Mouse (Mus musculus): ENCODE results near the gene Slc17a6.

The Slc17a6 gene

DNA sequence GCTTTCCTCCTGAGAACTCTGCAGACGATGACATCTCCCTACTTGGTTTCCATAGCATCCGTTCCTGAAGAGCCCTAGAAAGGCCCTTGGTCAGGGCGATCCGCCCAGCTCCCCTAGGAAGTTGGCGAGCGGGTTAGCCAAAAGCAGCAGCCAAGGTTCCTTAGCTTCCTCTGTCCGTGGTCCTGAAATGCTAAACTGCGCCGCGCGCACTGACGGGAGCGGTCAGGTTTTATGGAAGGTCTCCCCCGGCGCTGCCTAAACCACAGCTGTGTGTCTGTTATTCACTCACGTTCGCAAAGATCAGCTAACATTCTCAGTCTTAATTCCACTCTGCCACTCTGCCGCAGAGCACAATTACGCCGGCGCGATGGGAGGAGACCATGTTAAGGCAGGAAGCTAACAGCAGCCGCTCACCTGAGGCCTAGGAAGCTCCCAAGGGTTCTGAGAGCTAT is at the start of gene Slc17a6:
Gene Slc17a6 (plus strand): TSS at position 313 of the 452 bp plus-strand sequence.
- in situ Hi-C loops (cut with MboI, MseI): loop anchor here (5.0 kb wide), 1 partner anchor 356 kb away; no protein-coding TSS in a partner anchor

DNA sequence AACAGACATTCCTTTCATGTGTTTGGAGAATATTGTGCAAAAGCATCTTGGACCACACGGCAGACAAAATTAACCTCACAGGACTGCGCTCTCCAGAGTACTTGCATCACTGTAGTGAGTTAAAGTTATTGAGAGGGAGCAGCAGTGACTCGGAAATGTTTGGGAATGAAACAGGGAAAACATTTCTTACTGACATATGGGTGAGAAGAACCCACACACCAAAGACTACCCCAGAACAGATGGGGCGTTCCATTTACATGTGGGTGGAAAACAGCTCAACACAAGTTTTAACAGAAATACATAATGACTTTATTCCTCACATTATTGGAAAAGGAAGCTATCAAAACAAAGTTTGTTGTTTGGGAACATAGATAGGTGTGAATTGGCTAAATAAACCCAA is 21.8 kb upstream of the Slc17a6 start:
- in situ Hi-C loops (cut with MboI, MseI): no loop called here

DNA sequence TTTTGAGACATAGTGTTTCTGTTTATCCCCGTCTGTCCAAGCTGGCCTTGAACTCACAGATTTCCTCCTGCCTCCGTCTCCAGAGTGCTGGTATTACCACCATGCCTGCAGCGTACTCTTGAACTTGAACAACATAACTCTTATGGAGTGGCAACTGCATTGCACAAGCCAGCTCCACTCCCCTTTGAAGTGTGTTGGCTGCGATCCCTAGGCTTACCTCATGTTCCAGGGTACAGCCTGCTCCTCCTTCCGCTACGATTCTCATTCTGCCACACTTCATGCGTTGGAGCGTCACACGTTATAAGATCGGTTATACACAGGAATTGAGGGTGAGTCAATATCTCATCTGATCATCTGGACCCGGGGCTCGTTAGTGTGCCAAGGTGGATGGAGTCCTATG is 18.1 kb upstream of the Slc17a6 start:
- in situ Hi-C loops (cut with MboI, MseI): no loop called here

DNA sequence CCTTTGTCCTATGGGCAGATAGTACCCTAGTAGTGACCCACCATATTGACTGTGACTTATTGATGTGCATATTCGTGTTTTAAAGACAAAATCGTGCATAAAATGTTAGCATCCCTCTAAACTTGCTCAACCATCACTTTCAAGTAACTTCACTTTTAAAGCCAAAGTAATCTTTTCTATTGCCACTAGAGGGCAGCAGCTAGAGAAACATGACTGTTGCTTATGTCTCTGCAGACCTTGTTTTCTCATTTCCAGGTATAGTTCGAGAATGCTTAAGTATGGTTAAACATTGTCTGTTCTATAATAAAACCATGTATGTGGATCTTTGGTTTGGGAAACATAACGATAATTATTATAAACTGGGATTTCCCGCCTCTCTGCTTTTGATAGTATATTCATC is 7.4 kb upstream of the Slc17a6 start:
- in situ Hi-C loops (cut with MboI, MseI): no loop called here

DNA sequence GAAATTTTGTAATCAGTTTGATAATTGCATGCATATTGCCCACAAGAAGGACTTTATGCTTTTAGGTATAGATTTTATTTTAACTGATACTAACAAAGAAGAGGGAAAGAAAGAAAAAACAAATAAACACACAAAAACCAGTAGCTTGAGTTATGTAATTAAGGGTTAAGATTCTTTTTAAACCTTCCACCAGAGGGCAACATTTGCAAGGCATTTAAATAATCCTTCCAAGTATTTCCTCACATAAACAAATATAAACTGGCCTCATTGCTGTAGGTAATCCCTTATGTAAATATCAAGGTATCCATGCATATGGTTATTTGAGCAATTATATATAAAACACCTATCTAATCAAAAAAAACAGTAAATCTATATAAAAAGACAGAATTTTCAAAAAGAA is 3.9 kb upstream of the Slc17a6 start:
- in situ Hi-C loops (cut with MboI, MseI): no loop called here

DNA sequence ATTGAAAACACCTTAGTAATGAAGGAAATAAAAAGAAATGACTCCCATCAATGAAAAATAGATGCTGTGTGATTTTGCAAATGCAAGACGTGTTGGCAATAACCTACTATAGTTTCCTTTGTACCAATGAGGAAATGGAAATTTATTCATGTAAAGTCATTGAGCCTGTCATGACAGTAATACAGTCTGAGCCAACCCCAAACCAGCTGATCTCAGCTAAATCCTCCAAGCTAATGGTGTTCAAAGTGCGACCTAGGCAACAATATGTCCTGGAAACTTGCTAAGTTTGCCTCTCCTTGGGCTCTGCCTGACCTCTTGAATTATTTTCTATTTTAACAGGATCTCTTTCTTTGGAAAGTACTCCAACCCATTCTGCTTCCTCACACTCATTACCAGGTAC is 3.4 kb upstream of the Slc17a6 start:
- in situ Hi-C loops (cut with MboI, MseI): no loop called here

DNA sequence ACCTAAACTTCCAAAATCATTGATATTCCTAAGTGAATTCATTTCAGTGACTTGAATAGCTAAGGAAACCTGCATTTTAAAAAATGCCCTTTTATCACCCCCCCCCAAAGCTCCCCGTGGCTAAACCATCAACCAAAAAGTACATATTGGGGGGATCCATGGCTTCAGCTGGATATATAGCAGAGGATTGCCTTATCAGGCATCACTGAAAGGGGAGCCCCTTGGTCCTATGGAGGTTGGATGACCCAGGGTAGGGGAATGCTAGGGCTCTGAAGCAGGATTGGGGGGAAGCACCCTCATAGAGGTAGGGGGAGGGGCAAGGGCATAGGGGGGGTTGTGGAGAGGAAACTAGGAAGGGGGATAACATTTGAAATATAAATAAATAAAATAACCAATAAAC is 1.8 kb upstream of the Slc17a6 start:
- in situ Hi-C loops (cut with MboI, MseI): loop anchor here (5.0 kb wide), 1 partner anchor 357 kb away; no protein-coding TSS in a partner anchor

DNA sequence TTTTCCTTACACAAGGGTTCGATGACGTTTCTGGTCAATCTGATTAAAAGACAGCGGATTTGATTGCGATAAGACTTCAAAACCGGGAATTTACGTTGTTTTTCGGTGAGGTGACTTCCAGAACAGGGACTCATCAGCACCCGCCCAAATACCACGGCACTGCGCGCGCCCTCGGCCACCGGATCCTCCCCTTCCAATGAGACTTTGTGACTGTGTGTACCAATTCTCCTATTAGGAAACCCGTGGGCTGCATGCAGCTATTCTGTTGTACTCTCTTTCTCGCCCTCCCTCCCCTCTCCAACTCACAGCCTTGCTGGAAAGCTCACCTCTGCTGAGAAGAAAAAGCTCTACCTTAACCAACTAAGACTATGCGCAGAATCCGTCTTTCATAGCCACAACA is 390 bp downstream of the Slc17a6 start:
- in situ Hi-C loops (cut with MboI, MseI): loop anchor here (5.0 kb wide), 1 partner anchor 355 kb away; no protein-coding TSS in a partner anchor

DNA sequence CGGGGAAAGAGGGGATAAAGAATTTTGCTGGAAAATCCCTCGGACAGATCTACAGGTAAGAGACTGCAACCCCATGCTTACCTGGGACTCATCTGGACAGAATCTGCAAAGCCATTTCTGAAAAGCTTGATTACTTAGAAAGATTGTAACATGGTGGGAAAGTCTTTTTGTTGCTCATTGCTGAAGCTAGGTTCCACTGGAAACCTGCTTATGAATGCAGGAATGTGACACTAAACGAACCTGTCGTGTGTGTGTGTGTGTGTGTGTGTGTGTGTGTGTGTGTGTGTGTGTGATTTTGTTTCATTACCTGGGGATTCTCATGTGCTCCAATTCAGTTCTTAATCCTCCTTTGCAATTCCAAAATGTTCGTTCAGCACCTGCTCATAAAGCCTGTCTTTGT is 860 bp downstream of the Slc17a6 start:
- in situ Hi-C loops (cut with MboI, MseI): loop anchor here (5.0 kb wide), 1 partner anchor 355 kb away; no protein-coding TSS in a partner anchor

DNA sequence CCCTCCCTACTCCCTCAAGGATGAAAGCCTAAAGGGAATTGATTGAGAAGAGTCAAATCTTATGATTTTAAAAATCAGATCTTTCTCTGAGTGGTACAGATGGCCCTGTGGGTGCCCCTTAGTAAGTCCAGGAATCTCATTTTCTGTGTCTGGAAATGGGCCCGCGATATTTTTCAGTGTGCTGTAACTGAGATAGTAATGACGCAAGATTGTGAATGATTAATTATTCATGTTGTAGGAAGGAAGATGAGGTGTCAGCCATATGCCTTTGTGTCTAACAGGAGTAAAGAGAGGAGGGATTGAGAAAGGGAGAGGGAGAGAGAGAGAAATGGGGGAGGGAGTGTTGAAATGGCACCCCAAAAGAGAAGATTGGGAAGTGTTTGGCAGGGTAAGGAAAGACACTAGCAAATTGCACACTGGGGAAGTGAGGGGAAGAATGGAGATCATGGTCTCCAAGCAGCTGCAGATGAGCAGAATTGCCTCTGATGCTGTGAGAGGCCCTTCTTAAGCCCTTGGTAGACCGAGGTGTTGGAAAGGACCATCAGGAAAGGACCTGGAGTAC is 2.6 kb downstream of the Slc17a6 start:
- in situ Hi-C loops (cut with MboI, MseI): loop anchor here (5.0 kb wide), 1 partner anchor 353 kb away; no protein-coding TSS in a partner anchor

DNA sequence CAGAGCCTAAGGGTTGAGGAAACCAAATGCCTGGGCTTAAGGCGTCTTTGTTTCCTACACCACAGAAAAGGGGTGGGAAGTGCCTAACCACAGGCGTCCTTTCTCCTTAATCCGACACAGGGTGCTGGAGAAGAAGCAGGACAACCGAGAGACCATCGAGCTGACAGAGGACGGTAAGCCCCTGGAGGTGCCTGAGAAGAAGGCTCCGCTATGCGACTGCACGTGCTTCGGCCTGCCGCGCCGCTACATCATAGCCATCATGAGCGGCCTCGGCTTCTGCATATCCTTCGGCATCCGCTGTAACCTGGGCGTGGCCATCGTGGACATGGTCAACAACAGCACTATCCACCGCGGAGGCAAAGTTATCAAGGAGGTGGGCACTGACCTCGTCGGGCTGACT is 3.4 kb downstream of the Slc17a6 start:
- in situ Hi-C loops (cut with MboI, MseI): no loop called here

DNA sequence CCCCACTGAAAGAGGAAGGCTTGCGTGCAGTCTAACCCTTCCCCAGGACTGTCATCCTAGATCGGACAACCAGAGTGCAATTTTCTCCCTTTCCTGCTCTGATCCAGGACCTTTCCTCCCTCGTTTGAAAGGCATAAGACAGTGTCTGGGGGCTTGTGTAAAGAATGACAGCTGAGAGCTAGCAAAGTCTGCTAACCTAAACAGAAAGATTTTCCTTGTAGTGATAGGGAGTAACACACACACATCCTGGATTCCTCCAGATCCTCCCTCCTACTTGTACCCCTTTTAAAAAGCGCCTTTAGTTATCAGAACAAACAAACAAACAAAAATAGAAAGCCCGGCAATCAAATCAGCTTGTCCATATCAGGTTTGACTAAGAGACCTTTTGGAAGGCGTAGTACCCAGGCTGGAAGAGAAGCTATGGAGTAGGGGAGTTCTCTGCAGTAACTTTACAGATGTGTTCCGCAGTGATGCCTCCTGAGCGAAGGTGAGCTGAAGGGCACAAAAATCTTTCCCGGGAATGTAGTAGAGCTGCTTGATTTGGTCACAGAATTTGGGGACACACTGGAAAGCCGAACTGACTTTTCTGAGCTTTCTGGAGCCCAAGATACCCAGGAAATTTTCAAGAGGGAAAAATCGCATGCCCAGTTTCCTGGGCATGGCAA is 3.9 kb downstream of the Slc17a6 start:
- in situ Hi-C loops (cut with MboI, MseI): no loop called here

DNA sequence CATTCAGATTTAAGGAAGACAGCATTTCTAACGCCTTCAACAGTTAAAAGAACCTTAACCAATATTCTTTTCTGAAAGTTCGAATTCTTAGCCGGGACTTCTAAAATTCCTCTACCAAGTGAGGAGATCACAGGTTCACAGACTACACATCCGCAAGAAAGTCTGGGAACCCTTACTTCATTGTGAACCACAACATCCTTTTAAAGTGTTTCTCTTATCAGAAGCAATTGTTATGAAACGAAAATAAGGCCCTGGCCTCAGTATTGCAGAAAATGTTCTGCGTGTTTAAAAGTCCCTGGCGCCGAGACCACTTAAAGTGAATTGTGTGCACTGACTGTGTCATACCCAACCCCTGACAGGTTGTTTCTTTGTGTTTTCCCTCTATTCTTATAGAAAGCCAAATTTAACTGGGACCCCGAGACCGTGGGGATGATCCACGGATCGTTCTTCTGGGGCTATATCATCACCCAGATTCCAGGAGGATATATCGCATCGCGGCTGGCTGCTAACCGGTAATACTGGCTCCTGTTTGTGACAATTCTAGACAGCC is 4.7 kb downstream of the Slc17a6 start:
- in situ Hi-C loops (cut with MboI, MseI): no loop called here

DNA sequence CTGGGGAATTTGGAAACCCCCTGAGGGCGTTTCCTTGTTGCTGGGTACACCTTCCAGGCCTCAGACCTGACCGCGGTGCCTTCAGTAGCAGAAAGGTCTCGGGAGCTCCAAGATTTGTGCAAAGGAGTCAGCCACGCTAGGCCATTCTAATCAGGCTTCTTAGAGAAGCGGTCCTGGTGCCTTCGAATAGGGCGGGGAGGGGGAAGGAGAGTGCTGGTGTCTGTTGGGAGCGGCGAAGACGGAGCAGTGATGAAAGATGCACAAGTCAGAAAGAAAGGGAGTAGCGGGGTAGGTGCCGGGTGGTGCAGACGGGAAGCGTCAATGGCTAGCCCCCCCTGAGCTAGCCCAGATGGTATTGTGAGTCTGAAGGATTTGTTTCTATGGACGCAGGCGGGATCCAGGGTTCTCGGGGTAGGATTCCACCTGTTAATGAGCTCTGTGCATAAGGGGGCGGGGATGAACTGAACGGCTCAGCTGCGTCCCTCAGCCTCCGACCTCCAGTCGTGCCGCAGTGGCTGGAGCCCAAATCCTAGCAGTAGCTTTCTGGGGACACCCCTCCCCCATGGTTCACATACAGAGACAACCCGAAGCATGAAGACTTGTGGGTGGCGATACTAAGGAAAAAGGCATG is 5.3 kb downstream of the Slc17a6 start:
- in situ Hi-C loops (cut with MboI, MseI): no loop called here

DNA sequence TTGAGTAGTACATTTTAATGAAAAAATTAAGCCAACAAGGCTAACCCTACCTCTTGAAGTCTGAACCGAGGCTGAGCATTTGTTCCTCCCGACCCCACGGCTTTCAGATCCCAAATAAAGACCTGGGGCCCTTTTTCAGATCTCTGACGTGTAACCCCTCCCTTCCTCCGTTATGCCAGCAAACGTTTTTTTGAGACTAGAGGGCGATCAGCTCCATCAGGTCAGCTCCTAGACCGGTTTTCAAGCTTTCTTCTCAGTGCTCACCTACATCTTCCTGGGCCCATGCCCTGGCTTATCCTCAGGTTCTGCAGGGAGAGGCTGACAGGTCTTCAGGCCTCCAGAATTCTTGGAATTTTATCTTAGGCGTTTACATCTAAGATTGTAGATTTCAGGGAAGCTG is 5.9 kb downstream of the Slc17a6 start:
- in situ Hi-C loops (cut with MboI, MseI): no loop called here

DNA sequence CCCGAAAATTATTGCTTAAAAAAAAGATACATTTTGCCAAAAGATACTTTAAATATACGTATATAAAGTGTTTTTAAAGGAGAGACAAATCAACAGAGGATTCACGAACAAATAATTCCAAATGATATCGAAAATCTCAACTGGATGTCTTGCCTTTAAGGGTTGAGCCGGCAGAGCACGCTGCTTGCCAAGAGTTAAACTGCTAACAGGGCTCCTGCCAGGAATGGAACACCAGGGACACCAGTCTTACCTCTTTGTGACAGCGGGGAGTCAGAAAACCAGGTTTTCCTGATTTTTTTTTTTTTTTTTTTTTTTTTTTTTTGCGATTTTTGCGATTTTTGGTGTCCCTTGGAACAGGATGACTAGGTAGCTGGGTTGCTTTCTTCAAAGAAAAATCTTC is 6.5 kb downstream of the Slc17a6 start:
- in situ Hi-C loops (cut with MboI, MseI): no loop called here

DNA sequence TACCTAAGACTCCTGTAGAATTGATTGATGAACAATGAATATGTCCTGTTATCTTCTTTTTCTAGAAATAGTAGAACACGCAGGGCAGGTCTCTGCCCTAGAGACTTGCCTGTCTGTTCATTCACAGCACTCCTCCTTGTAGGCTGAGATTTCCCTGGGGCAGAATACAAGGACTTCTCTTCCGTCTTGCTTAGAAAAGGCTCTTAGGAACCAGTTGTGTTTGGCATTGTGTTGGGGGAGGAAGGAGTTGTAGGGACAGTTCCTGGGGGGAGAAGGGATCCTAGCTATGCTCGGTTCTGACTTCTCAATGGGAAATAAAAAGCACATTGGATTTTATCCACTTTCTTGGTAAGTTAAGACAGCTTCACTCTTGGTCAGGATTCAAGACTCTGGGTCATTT is 7.4 kb downstream of the Slc17a6 start:
- in situ Hi-C loops (cut with MboI, MseI): no loop called here

DNA sequence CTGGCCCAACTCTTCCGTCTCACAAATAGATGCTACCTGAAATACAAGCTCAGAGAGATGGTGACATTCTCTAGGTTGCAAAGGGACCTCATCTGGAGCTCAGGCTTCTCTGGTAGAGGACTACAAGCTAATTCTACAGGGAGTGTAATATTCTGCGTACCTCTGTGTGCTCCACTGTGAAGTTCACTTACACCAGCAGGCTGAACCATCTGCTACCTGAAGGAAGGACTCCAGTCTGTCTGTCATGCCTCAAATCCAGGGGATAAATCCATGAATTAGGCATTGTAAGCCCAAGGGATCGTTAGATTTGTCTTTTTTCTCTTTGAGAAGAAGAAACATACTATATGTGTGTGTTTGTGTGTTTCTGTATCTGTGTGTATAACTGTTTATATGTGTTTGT is 9.4 kb downstream of the Slc17a6 start:
- in situ Hi-C loops (cut with MboI, MseI): no loop called here

DNA sequence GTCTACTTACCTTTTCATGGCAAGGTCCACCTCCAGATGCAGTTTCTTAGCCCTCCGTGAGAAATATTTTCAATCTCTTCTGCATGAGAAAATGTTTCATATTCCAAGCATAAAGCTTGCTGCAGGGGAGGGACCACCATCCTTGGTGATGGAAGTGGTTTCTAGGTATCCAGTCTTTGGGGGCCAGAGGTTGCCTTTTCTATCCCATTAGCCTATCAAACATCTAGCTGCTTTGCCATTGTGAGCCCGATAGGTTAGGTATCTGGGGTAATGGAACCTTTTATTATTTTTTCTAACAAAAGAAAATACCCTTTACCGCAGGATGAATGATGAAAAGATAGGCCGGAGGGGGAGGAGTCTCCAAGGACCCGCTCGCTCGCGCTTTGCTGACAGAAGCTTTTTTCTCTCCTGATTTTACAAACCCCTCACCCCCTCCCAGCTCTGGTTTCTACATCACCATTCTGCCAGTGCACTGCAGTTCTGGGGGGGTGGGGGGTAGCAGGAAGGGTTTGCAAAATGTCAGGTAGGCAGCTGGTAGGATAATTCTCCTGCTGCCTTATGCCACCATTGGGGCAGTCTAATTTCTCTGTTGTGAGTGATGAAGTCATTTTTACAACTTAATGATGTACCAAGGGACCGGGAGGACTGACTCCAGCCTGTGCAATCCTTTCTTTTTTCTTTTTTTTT is 10.9 kb downstream of the Slc17a6 start:
- in situ Hi-C loops (cut with MboI, MseI): no loop called here

DNA sequence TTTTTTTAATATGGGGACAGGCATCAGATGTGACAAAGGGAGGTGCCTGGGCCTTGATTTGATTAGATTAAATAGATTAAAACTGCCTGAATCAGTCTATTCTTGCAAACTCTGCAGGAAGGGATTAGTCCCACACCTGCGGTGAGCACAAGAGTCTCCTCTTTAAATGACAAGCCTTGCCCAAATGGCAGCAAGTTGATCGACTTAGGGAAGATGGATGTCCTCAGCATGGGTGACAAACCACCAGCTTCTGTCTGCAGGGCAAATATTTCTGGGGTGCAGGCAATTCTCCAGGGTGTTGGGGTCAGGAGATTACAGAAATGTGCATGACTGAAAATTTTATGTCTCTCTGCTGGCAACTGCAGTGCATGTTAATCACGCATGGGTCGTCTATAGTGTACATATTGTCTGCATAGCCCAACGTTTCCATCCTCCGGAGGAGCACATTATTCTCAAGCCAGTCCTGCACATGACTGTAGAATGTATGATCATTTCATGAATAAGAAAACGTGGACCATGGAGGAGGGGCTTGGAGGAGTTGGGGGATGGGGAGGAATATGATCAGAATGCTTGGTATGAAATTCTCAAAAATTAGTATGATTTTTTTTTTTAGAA is 11.5 kb downstream of the Slc17a6 start:
- in situ Hi-C loops (cut with MboI, MseI): no loop called here

DNA sequence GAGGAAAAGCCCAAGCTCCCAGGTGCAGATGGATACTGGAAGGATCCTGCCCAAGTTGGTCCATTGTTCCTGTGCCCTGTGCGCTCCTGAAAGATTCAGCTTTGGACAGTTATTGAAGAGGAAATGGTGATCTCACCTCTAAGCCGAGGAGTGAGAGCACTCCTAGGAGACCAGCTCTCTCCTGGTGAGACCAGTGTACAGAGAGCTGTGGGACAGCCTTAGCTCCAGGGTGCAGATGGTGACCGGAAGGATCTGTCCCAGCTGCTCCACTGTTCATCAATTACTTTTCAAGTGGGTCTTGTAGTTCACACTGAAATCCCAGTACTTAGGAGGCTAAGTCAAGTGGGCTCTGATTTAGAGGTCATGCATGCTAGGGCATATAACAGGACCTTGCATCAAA is 35.3 kb downstream of the Slc17a6 start:
- in situ Hi-C loops (cut with MboI, MseI): no loop called here

DNA sequence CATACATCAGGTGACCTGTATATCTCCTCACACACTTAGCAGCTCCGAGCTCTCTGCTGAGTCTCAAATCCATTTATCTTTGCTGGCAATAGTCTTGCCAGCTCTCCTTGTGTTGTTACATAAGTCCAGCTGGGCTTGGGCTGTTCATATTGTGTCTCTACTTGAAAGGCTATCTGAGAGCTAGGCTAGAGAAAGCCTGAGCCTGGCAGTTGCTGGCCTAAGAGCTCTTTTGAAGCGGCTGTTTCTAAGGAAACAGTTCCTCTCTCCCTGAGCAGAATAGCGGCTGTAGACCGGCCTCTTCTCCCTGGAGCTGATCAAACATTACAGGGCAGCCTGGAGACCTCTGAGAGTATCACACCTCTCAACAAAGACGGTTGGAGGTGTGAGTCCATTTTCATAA is 40.6 kb downstream of the Slc17a6 start:
- in situ Hi-C loops (cut with MboI, MseI): no loop called here

Data from regulatory T cell (primary cell).